Mouse (Mus musculus): ENCODE results near the gene Irak4. TPM values are rescaled to one million over a fixed set of nuclear protein-coding genes. Genes with fewer than 3 reads are reported as not detected.

Irak4 gene
- polyA plus RNA-seq, 1 experiment = 11.4 TPM

- Histone ChIP-seq H3K4me1 (ENCODE audit: control insufficient read depth, insufficient read depth, low read length) (no peaks in the 10 kb centered on the region), H3K4me3 (replicated peaks; ENCODE audit: control insufficient read depth, low read depth, low read length) (no peak overlapping the region), H3K27ac (ENCODE audit: control insufficient read depth, insufficient read depth, low read depth, low read length, poor library complexity) (no peak overlapping the region)
- 83% methylated on average over 4 of the region's 4 CpGs for WGBS
- TF ChIP-seq POLR2A (IDR thresholded peaks at IDR 0.05; ENCODE audit: borderline replicate concordance, control insufficient read depth, low read depth, low read length) = no peak
- TF ChIP-seq CTCF (IDR thresholded peaks at IDR 0.05; ENCODE audit: control insufficient read depth, insufficient read depth, low read length) = no peak
Observed at GRCm38 (mm10) chr15:94571501-94571900, 28.1 kb downstream of the Irak4 start.

- no peak for TF ChIP-seq CTCF (IDR thresholded peaks at IDR 0.05; ENCODE audit: control insufficient read depth, insufficient read depth, low read length)
- no peak for TF ChIP-seq POLR2A (IDR thresholded peaks at IDR 0.05; ENCODE audit: borderline replicate concordance, control insufficient read depth, low read depth, low read length)
- H3K27ac ChIP-seq (ENCODE audit: control insufficient read depth, insufficient read depth, low read depth, low read length, poor library complexity) = no peak overlapping the region
- H3K4me3 ChIP-seq (replicated peaks; ENCODE audit: control insufficient read depth, low read depth, low read length) = no peak overlapping the region
- no peaks in the 10 kb centered on the region for H3K4me1 ChIP-seq (ENCODE audit: control insufficient read depth, insufficient read depth, low read length)
- 78% methylated on average over 8 of the region's 8 CpGs for WGBS
Observed at GRCm38 (mm10) chr15:94572746-94573145, 29.3 kb downstream of the Irak4 start.

- no peak for TF ChIP-seq CTCF (IDR thresholded peaks at IDR 0.05; ENCODE audit: control insufficient read depth, insufficient read depth, low read length)
- TF ChIP-seq POLR2A (IDR thresholded peaks at IDR 0.05; ENCODE audit: borderline replicate concordance, control insufficient read depth, low read depth, low read length) = no peak
- Histone ChIP-seq H3K4me1 (ENCODE audit: control insufficient read depth, insufficient read depth, low read length) (no peaks in the 10 kb centered on the region), H3K27ac (ENCODE audit: control insufficient read depth, insufficient read depth, low read depth, low read length, poor library complexity) (no peak overlapping the region), H3K4me3 (replicated peaks; ENCODE audit: control insufficient read depth, low read depth, low read length) (no peak overlapping the region)
- WGBS = 75% methylated on average over 4 of the region's 4 CpGs
Observed at GRCm38 (mm10) chr15:94574566-94575268, 31.3 kb downstream of the Irak4 start.

GRCm38 (mm10) chr15:94582000-94582593 is 38.7 kb downstream of the Irak4 start:
- no peak for TF ChIP-seq CTCF (IDR thresholded peaks at IDR 0.05; ENCODE audit: control insufficient read depth, insufficient read depth, low read length)
- H3K27ac ChIP-seq (ENCODE audit: control insufficient read depth, insufficient read depth, low read depth, low read length, poor library complexity) = no peak overlapping the region
- no peaks in the 10 kb centered on the region for H3K4me1 ChIP-seq (ENCODE audit: control insufficient read depth, insufficient read depth, low read length)
- H3K4me3 ChIP-seq (replicated peaks; ENCODE audit: control insufficient read depth, low read depth, low read length) = no peak overlapping the region
- WGBS = 83% methylated on average over 7 of the region's 7 CpGs

GRCm38 (mm10) chr15:94583153-94583552 is 39.7 kb downstream of the Irak4 start:
- Histone ChIP-seq H3K4me1 (ENCODE audit: control insufficient read depth, insufficient read depth, low read length) (no peaks in the 10 kb centered on the region), H3K27ac (ENCODE audit: control insufficient read depth, insufficient read depth, low read depth, low read length, poor library complexity) (no peak overlapping the region), H3K4me3 (replicated peaks; ENCODE audit: control insufficient read depth, low read depth, low read length) (no peak overlapping the region)
- no peak for TF ChIP-seq CTCF (IDR thresholded peaks at IDR 0.05; ENCODE audit: control insufficient read depth, insufficient read depth, low read length)
- TF ChIP-seq POLR2A (IDR thresholded peaks at IDR 0.05; ENCODE audit: borderline replicate concordance, control insufficient read depth, low read depth, low read length) = no peak
- 93% methylated on average over 10 of the region's 10 CpGs for WGBS

- TF ChIP-seq CTCF (IDR thresholded peaks at IDR 0.05; ENCODE audit: control insufficient read depth, insufficient read depth, low read length) (no peak), POLR2A (IDR thresholded peaks at IDR 0.05; ENCODE audit: borderline replicate concordance, control insufficient read depth, low read depth, low read length) (no peak)
- Histone ChIP-seq H3K4me3 (replicated peaks; ENCODE audit: control insufficient read depth, low read depth, low read length) (no peak overlapping the region), H3K27ac (ENCODE audit: control insufficient read depth, insufficient read depth, low read depth, low read length, poor library complexity) (no peak overlapping the region), H3K4me1 (ENCODE audit: control insufficient read depth, insufficient read depth, low read length) (no peaks in the 10 kb centered on the region)
- whole genome bisulfite sequencing = 84% methylated on average over 4 of the region's 4 CpGs
Observed at GRCm38 (mm10) chr15:94584738-94585137, 41.3 kb downstream of the Irak4 start.

GRCm38 (mm10) chr15:94587826-94588715 is 44.6 kb downstream of the Irak4 start:
- Histone ChIP-seq H3K4me1 (ENCODE audit: control insufficient read depth, insufficient read depth, low read length) (peaks cover 2% of the 10 kb centered on the region), H3K4me3 (replicated peaks; ENCODE audit: control insufficient read depth, low read depth, low read length) (no peak overlapping the region), H3K27ac (ENCODE audit: control insufficient read depth, insufficient read depth, low read depth, low read length, poor library complexity) (no peak overlapping the region)
- TF ChIP-seq CTCF (IDR thresholded peaks at IDR 0.05; ENCODE audit: control insufficient read depth, insufficient read depth, low read length) = no peak
- TF ChIP-seq POLR2A (IDR thresholded peaks at IDR 0.05; ENCODE audit: borderline replicate concordance, control insufficient read depth, low read depth, low read length) = no peak
- 62% methylated on average over 9 of the region's 9 CpGs for WGBS
